Mouse (Mus musculus): Measurements from ENCODE around the gene Phldb1. TPM values are rescaled to one million over a fixed set of nuclear protein-coding genes. Genes with fewer than 3 reads are reported as not detected.
A peak's percentile ranks its signal among the peaks of the same experiment; 100 is the strongest.

The Phldb1 gene
- polyA plus RNA-seq, 1 experiment: 3.8 TPM

GRCm38 (mm10) chr9:44672291-44672865 is 62.6 kb downstream of the Phldb1 start:
- Histone ChIP-seq H3K36me3 (ENCODE audit: control insufficient read depth, insufficient read depth, low read length) (no peaks in the 10 kb centered on the region), H3K4me3 (ENCODE audit: control insufficient read depth, low read depth, low read length) (no peak overlapping the region), H3K27me3 (ENCODE audit: control insufficient read depth, insufficient read depth, low read length) (no peaks in the 10 kb centered on the region), H3K27ac (ENCODE audit: control insufficient read depth, insufficient read depth, low read depth, low read length) (no peak overlapping the region), H3K4me1 (ENCODE audit: control insufficient read depth, insufficient read depth, low read length) (no peaks in the 10 kb centered on the region)
- TF ChIP-seq POLR2A (IDR thresholded peaks at IDR 0.05; ENCODE audit: control insufficient read depth, low read depth, low read length) (no peak), CTCF (IDR thresholded peaks at IDR 0.05; ENCODE audit: control insufficient read depth, insufficient read depth, insufficient replicate concordance, low read depth, low read length) (no peak)

GRCm38 (mm10) chr9:44671416-44671815 is 63.6 kb downstream of the Phldb1 start:
- no peaks in the 10 kb centered on the region for H3K36me3 ChIP-seq (ENCODE audit: control insufficient read depth, insufficient read depth, low read length)
- H3K4me1 ChIP-seq (ENCODE audit: control insufficient read depth, insufficient read depth, low read length): no peaks in the 10 kb centered on the region
- no peak overlapping the region for H3K27ac ChIP-seq (ENCODE audit: control insufficient read depth, insufficient read depth, low read depth, low read length)
- no peaks in the 10 kb centered on the region for H3K27me3 ChIP-seq (ENCODE audit: control insufficient read depth, insufficient read depth, low read length)
- TF ChIP-seq POLR2A (IDR thresholded peaks at IDR 0.05; ENCODE audit: control insufficient read depth, low read depth, low read length) (no peak), CTCF (IDR thresholded peaks at IDR 0.05; ENCODE audit: control insufficient read depth, insufficient read depth, insufficient replicate concordance, low read depth, low read length) (no peak)
- no peak overlapping the region for H3K4me3 ChIP-seq (ENCODE audit: control insufficient read depth, low read depth, low read length)

GRCm38 (mm10) chr9:44663706-44664105 is 71.3 kb downstream of the Phldb1 start:
- Histone ChIP-seq H3K27ac (ENCODE audit: control insufficient read depth, insufficient read depth, low read depth, low read length) (no peak overlapping the region), H3K4me3 (ENCODE audit: control insufficient read depth, low read depth, low read length) (no peak overlapping the region), H3K36me3 (ENCODE audit: control insufficient read depth, insufficient read depth, low read length) (no peaks in the 10 kb centered on the region), H3K4me1 (ENCODE audit: control insufficient read depth, insufficient read depth, low read length) (no peaks in the 10 kb centered on the region), H3K27me3 (ENCODE audit: control insufficient read depth, insufficient read depth, low read length) (no peaks in the 10 kb centered on the region)
- TF ChIP-seq POLR2A (IDR thresholded peaks at IDR 0.05; ENCODE audit: control insufficient read depth, low read depth, low read length) (no peak), CTCF (IDR thresholded peaks at IDR 0.05; ENCODE audit: control insufficient read depth, insufficient read depth, insufficient replicate concordance, low read depth, low read length) (no peak)

DNA sequence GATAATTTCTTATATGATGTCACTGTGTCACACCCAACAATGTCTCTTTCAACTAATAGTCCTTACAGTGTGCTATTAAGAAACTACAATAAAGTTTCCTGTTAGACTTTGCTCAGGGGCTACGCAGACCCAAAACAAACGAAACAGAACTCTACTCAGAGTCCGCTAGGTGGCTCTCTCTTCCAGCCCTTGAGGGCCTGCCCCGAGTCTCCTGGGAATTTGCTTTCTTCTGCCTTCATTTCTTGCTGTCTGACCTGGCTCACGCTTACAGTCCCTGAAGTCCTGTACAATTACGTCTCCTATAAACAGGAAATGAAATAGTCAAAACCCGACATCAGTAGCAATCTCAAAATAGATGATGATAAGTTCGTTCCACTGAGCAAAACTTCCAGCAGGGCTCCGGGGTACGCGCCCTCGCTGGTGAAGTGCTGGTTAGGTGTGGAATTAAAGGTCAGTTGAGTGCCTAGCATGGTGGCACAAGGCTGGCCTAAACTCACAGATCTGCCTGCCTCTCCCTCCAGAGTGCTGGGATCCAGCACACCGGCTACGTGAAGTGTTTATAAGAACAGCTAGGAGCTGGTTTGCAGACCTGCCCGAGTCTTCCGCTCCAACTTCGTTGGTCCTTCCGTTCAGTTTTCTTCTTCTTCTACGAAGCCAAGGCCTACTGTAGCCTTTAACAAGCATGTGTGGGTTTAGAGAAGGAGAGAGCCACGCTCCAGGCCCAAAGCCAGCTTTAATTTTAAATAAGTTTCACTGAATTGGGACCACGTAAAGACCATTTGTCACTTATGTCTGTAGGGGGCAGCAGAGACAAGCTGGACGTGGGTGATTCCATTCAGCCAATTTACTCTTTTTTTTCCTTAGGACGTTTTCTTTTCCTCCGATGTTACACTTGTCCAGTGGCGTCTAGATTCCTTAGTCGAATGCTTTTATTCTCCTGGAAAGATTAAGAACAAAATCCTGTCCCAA is 79.6 kb downstream of the Phldb1 start:
- Histone ChIP-seq H3K36me3 (ENCODE audit: control insufficient read depth, insufficient read depth, low read length) (no peaks in the 10 kb centered on the region), H3K27ac (ENCODE audit: control insufficient read depth, insufficient read depth, low read depth, low read length) (no peak overlapping the region), H3K4me3 (ENCODE audit: control insufficient read depth, low read depth, low read length) (peak overlapping the region; percentile 47), H3K4me1 (ENCODE audit: control insufficient read depth, insufficient read depth, low read length) (no peaks in the 10 kb centered on the region; the same call in 1 of the 2 replicates), H3K27me3 (ENCODE audit: control insufficient read depth, insufficient read depth, low read length) (no peaks in the 10 kb centered on the region)
- TF ChIP-seq POLR2A (IDR thresholded peaks at IDR 0.05; ENCODE audit: control insufficient read depth, low read depth, low read length) (no peak), CTCF (IDR thresholded peaks at IDR 0.05; ENCODE audit: control insufficient read depth, insufficient read depth, insufficient replicate concordance, low read depth, low read length) (peak; percentile 41; the same call in 1 of the 2 replicates)

DNA sequence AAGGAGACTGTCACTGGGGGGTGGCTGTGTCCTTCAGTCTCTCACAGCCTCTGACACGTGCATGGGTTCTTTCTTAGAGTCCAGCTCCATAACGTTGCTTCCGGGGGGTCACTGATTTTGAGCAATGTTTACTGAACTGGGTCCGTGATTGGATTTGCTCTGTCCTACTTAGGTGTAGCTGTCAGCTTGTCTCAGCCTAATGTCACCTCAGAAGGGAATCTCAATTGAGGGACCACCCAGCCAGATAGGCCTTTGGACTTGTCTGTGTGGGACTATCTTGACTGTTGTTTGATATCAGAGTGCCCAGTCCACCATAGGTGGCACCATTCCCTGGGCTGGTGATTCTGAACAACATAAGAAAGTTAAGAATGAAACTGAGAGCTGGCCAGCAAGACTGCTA is 81.1 kb downstream of the Phldb1 start:
- peaks cover 2% of the 10 kb centered on the region for H3K4me1 ChIP-seq (ENCODE audit: control insufficient read depth, insufficient read depth, low read length)
- no peak for TF ChIP-seq CTCF (IDR thresholded peaks at IDR 0.05; ENCODE audit: control insufficient read depth, insufficient read depth, insufficient replicate concordance, low read depth, low read length)
- TF ChIP-seq POLR2A (IDR thresholded peaks at IDR 0.05; ENCODE audit: control insufficient read depth, low read depth, low read length): no peak
- no peaks in the 10 kb centered on the region for H3K36me3 ChIP-seq (ENCODE audit: control insufficient read depth, insufficient read depth, low read length)
- no peaks in the 10 kb centered on the region for H3K27me3 ChIP-seq (ENCODE audit: control insufficient read depth, insufficient read depth, low read length)
- H3K4me3 ChIP-seq (ENCODE audit: control insufficient read depth, low read depth, low read length): no peak overlapping the region
- H3K27ac ChIP-seq (ENCODE audit: control insufficient read depth, insufficient read depth, low read depth, low read length): no peak overlapping the region

DNA sequence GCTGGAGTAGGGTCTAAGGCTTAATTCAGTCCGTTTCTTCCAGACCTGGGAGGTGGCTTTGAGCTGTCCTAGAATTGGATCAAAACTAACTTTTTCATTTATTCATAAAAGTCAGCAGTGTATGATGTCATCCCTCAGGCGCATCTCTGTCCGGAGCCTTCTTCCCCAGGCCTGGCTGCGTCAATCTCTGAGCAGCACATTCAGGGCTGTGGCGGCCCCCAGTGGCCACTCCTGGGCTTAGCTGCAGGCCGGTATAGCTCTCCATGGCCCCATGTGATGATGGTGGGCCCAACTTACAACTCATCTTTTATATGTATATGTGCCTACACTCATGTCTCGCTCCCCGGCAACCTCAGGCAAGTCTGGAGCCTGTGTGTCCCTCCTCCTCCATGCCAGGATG is 83.0 kb downstream of the Phldb1 start:
- H3K27ac ChIP-seq (ENCODE audit: control insufficient read depth, insufficient read depth, low read depth, low read length): no peak overlapping the region
- H3K4me1 ChIP-seq (ENCODE audit: control insufficient read depth, insufficient read depth, low read length): peaks cover 2% of the 10 kb centered on the region
- no peak for TF ChIP-seq POLR2A (IDR thresholded peaks at IDR 0.05; ENCODE audit: control insufficient read depth, low read depth, low read length)
- TF ChIP-seq CTCF (IDR thresholded peaks at IDR 0.05; ENCODE audit: control insufficient read depth, insufficient read depth, insufficient replicate concordance, low read depth, low read length): peak; percentile 70; the same call in 1 of the 2 replicates
- no peaks in the 10 kb centered on the region for H3K27me3 ChIP-seq (ENCODE audit: control insufficient read depth, insufficient read depth, low read length)
- no peak overlapping the region for H3K4me3 ChIP-seq (ENCODE audit: control insufficient read depth, low read depth, low read length)
- no peaks in the 10 kb centered on the region for H3K36me3 ChIP-seq (ENCODE audit: control insufficient read depth, insufficient read depth, low read length)

GRCm38 (mm10) chr9:44648881-44649281 is 86.1 kb downstream of the Phldb1 start:
- Histone ChIP-seq H3K4me3 (ENCODE audit: control insufficient read depth, low read depth, low read length) (no peak overlapping the region), H3K27me3 (ENCODE audit: control insufficient read depth, insufficient read depth, low read length) (no peaks in the 10 kb centered on the region), H3K36me3 (ENCODE audit: control insufficient read depth, insufficient read depth, low read length) (no peaks in the 10 kb centered on the region), H3K27ac (ENCODE audit: control insufficient read depth, insufficient read depth, low read depth, low read length) (no peak overlapping the region), H3K4me1 (ENCODE audit: control insufficient read depth, insufficient read depth, low read length) (peaks cover 8% of the 10 kb centered on the region)
- TF ChIP-seq CTCF (IDR thresholded peaks at IDR 0.05; ENCODE audit: control insufficient read depth, insufficient read depth, insufficient replicate concordance, low read depth, low read length): no peak
- TF ChIP-seq POLR2A (IDR thresholded peaks at IDR 0.05; ENCODE audit: control insufficient read depth, low read depth, low read length): no peak

All from testis, adult 2 months (tissue).